Mouse (Mus musculus) stomach, postnatal 0 days (tissue): ENCODE measurements around the gene Zbtb7b. TPM values are rescaled to one million over a fixed set of nuclear protein-coding genes. Genes with fewer than 3 reads are reported as not detected.

Experiments used
- ATAC-seq: fragments of 200-750 bp; cut with Nextera tagmentation; 2 replicates; pipeline ENCODE4 v1.8.0; 2017; ENCODE audit not compliant: low FRiP score, low TSS enrichment
- DNase-seq: peaks from one replicate; pipeline ENCODE4 v3.0.0-alpha.2; 2016; ENCODE audit warnings: low spot score
- H3K27ac ChIP-seq: fragments of 300-500 bp; sonication (generic); replicated peaks from 2 replicates; pipeline ENCODE4 v1.5.1; 2014; ENCODE audit warnings: mild to moderate bottlenecking, control low read depth
- H3K27me3 ChIP-seq: fragments of 300-500 bp; sonication (generic); 2 replicates; pipeline ENCODE4 v1.6.1; 2014; ENCODE audit warnings: low read length; ENCODE audit not compliant: control insufficient read depth, insufficient read depth
- H3K36me3 ChIP-seq: fragments of 300-500 bp; sonication (generic); 2 replicates; pipeline ENCODE4 v1.6.1; 2014; ENCODE audit warnings: low read length, mixed read lengths; ENCODE audit not compliant: control insufficient read depth, insufficient read depth
- H3K4me1 ChIP-seq: fragments of 300-500 bp; sonication (generic); replicated peaks from 2 replicates; pipeline ENCODE4 v1.6.1; 2014; ENCODE audit warnings: antibody characterized with exemption; ENCODE audit not compliant: control insufficient read depth, insufficient read depth
- H3K4me2 ChIP-seq: fragments of 300-500 bp; sonication (generic); replicated peaks from 2 replicates; pipeline ENCODE4 v1.6.1; 2014; ENCODE audit warnings: low read depth, mild to moderate bottlenecking, control low read depth, moderate library complexity
- H3K4me3 ChIP-seq: fragments of 300-500 bp; sonication (generic); 2 replicates; pipeline ENCODE4 v1.5.1; 2014; ENCODE audit warnings: low read depth, low read length, control low read depth
- H3K9ac ChIP-seq: fragments of 300-500 bp; sonication (generic); 2 replicates; pipeline ENCODE4 v1.6.1; 2014; ENCODE audit warnings: mild to moderate bottlenecking, low read length, control low read depth, mixed read lengths
- H3K9me3 ChIP-seq: fragments of 300-500 bp; sonication (generic); 2 replicates; pipeline ENCODE4 v1.6.1; 2016; ENCODE audit warnings: low read length; ENCODE audit not compliant: control insufficient read depth
- CTCF ChIP-seq: IDR thresholded peaks from 2 replicates; pipeline ENCODE4 v1.5.1; 2016; ENCODE audit warnings: antibody characterized with exemption, low read depth, mild to moderate bottlenecking, moderate library complexity
- EP300 ChIP-seq: optimal IDR thresholded peaks from 2 replicates; pipeline ENCODE3; 2016; ENCODE audit warnings: antibody characterized with exemption
- WGBS: fragments of 180-500 bp; shearing (Covaris S2); extraction: QIAGEN DNeasy Blood & Tissue Kit; methylation state at CpG from one replicate; pipeline ENCODE4 v1.1.7; 2014; 5-methylcytosine and 5-hydroxymethylcytosine counted together
- polyA plus RNA-seq: library from polyadenylated mRNA; unstranded; fragments of >200 nt; fragmentation: Nextera tagmentation; extraction: Ambion mirVana; gene quantifications from 2 replicates; pipeline ENCODE4 v1.2.1, GENCODE M21; 2015

Gene Zbtb7b
- polyA plus RNA-seq, 1 experiment from 2014 or later = 7.9 TPM

DNA sequence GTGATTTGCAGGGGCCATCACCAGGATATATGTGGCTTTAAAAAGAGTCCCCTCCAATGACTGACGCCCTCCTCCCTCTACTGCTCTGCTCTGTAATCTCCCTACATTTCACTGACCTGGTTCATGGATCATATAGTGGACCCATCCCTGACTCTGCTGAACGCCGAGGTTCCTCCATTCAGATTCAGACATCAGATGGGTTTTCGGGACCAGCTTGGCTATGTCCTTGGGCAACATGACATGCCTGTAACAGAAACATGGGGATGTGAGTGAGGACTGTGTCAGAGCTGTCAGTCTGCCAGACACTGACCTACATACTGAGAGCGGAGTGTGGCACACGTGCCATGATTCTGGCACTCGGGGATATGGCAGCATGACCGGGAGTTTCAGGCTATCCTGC, 21.6 kb upstream of the Zbtb7b start:
- H3K4me3 ChIP-seq = no peak overlapping the region
- no peak overlapping the region for H3K27ac ChIP-seq
- H3K4me1 ChIP-seq = peaks cover 7% of the 10 kb centered on the region
- WGBS = 96% methylated on average over 8 of the region's 8 CpGs
- DNase-seq (no peak), ATAC-seq (no peak)
- peaks cover 3% of the 10 kb centered on the region; the same call in 1 of the 2 replicates for H3K36me3 ChIP-seq
- H3K27me3 ChIP-seq = no peaks in the 10 kb centered on the region
- H3K9ac ChIP-seq = no peak overlapping the region
- TF ChIP-seq CTCF = no peak
- no peak for TF ChIP-seq EP300
- H3K4me2 ChIP-seq = no peak overlapping the region
- H3K9me3 ChIP-seq = no peaks in the 10 kb centered on the region

- peak within 1 kb of the TSS; percentile 64 for H3K9ac ChIP-seq
- ATAC-seq (peak; percentile 98), DNase-seq (peak; percentile 95)
- no peaks in the 10 kb centered on the region for H3K9me3 ChIP-seq
- H3K4me3 ChIP-seq = peak within 1 kb of the TSS; percentile 58
- peak within 1 kb of the TSS; percentile 66 for H3K4me2 ChIP-seq
- H3K4me1 ChIP-seq = peaks cover 3% of the 10 kb centered on the region
- WGBS = 6% methylated on average over 28 of the region's 28 CpGs
- peak; percentile 87 for TF ChIP-seq EP300
- TF ChIP-seq CTCF = no peak
- peaks cover 8% of the 10 kb centered on the region for H3K36me3 ChIP-seq
- H3K27me3 ChIP-seq = no peaks in the 10 kb centered on the region
- peak within 1 kb of the TSS; percentile 61; the same call in 1 of the 2 replicates for H3K27ac ChIP-seq
Observed at GRCm38 (mm10) chr3:89411490-89412393, 17.2 kb upstream of the Zbtb7b start, which contains the start of gene Flad1. Gene Flad1, minus strand, starts transcription at chr3:89411870.

DNA sequence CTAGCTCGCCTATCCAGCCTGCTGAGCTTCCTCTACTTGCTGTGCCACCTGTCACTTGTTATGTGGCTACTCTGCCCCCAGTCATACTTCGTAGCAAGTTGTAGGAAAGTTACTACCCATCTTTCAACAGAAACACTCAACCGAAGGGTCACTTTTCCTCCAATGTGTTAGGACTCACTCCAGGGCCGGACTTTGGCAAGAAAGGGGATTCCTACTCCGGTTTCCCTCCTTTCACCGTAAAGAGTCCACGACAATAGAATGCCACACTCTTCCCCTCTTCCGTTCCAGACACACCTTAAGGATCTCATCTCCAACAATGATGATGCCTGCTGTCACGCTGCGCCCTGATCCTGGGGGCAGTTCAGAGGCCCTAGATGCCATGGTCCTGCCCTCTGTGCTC, 16.3 kb upstream of the Zbtb7b start:
- H3K9me3 ChIP-seq = no peaks in the 10 kb centered on the region
- no peak for DNase-seq
- peaks cover 7% of the 10 kb centered on the region for H3K36me3 ChIP-seq
- H3K4me3 ChIP-seq = peak overlapping the region; percentile 58
- H3K4me2 ChIP-seq = peak overlapping the region; percentile 66
- no peak for ATAC-seq
- no peaks in the 10 kb centered on the region for H3K27me3 ChIP-seq
- WGBS = 79% methylated on average over 10 of the region's 10 CpGs
- TF ChIP-seq EP300 = no peak
- TF ChIP-seq CTCF = no peak
- no peak overlapping the region for H3K27ac ChIP-seq
- H3K9ac ChIP-seq = peak overlapping the region; percentile 64
- peaks cover 3% of the 10 kb centered on the region for H3K4me1 ChIP-seq

DNA sequence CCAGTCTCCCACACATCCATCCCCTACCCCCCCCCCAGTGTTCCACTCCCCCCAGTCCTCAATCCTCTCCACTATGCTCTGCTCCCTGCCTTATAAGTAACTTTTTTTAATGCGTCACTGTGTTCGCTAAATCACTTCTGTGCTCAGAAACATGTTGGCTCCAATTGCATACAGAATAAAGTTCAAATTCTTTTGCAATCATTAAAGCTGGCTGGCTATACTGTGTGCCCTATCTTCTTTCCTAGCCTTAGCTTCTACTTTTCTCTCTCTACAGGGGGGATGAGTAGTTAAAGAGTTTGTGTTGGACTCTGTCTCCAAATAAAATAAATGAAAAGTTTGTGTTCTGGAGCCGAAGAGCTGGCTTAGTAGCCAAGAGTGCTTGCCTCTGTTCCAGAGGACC, 15.1 kb upstream of the Zbtb7b start:
- no peak for DNase-seq

GRCm38 (mm10) chr3:89408448-89408847, 13.9 kb upstream of the Zbtb7b start:
- ATAC-seq (no peak), DNase-seq (no peak)
- peaks cover 5% of the 10 kb centered on the region for H3K36me3 ChIP-seq
- no peak overlapping the region for H3K9ac ChIP-seq
- 66% methylated on average over 16 of the region's 16 CpGs for WGBS
- no peak overlapping the region for H3K4me2 ChIP-seq
- H3K27ac ChIP-seq = no peak overlapping the region
- TF ChIP-seq EP300 = no peak
- TF ChIP-seq CTCF = no peak
- peaks cover 3% of the 10 kb centered on the region for H3K4me1 ChIP-seq
- no peaks in the 10 kb centered on the region for H3K9me3 ChIP-seq
- H3K4me3 ChIP-seq = no peak overlapping the region
- no peaks in the 10 kb centered on the region for H3K27me3 ChIP-seq

More for the DNA sequence above, 15.1 kb upstream of the Zbtb7b start:
- H3K4me3 ChIP-seq = no peak overlapping the region
- peaks cover 3% of the 10 kb centered on the region for H3K4me1 ChIP-seq
- no peak for ATAC-seq
- H3K27ac ChIP-seq = no peak overlapping the region
- no peak overlapping the region for H3K4me2 ChIP-seq
- TF ChIP-seq CTCF (no peak), EP300 (no peak)
- H3K9ac ChIP-seq = no peak overlapping the region
- no peaks in the 10 kb centered on the region for H3K9me3 ChIP-seq
- H3K36me3 ChIP-seq = peaks cover 5% of the 10 kb centered on the region
- 87% methylated on average over 3 of the region's 3 CpGs for WGBS
- no peaks in the 10 kb centered on the region for H3K27me3 ChIP-seq

GRCm38 (mm10) chr3:89406887-89407286, 12.3 kb upstream of the Zbtb7b start:
- 84% methylated on average over 6 of the region's 6 CpGs for WGBS
- H3K4me2 ChIP-seq = no peak overlapping the region
- H3K4me1 ChIP-seq = peaks cover 3% of the 10 kb centered on the region
- no peaks in the 10 kb centered on the region for H3K9me3 ChIP-seq
- no peak overlapping the region for H3K27ac ChIP-seq
- H3K4me3 ChIP-seq = no peak overlapping the region
- TF ChIP-seq EP300 = no peak
- TF ChIP-seq CTCF = no peak
- no peaks in the 10 kb centered on the region for H3K27me3 ChIP-seq
- H3K36me3 ChIP-seq = peaks cover 5% of the 10 kb centered on the region
- no peak overlapping the region for H3K9ac ChIP-seq
- ATAC-seq (no peak), DNase-seq (no peak)
